Mouse (Mus musculus): ENCODE results near the gene Elf2.

DNA sequence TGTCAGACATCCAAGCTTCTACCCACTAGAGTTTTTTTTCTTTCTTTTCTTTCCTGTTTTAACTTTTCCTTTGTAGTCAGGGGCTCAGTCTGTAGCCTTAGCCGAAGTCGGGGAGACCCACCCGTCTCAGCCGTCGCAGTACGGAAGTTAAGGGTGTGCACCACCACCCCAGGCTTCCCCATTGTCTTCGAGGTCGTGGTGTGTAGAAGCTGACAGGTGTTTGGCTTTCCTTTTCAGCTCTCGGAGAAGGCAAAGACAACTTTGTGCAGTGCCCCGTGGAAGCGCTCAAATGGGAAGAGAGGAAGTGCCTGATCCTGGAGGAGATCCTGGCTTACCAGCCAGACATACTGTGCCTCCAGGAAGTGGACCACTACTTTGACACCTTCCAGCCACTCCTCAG lies 91.0 kb downstream of the Elf2 start:
- TF ChIP-seq POLR2A (IDR thresholded peaks at IDR 0.05; ENCODE audit: insufficient read length, low read depth) (no peak), USF1 (IDR thresholded peaks at IDR 0.05; ENCODE audit: low read depth) (no peak)
